Mouse (Mus musculus) kidney, adult 2 months (tissue): ENCODE data around the gene Smtnl1. TPM values are rescaled to one million over a fixed set of nuclear protein-coding genes. Genes with fewer than 3 reads are reported as not detected.

Experiments used
- DNase-seq: peaks from one replicate; pipeline ENCODE4 v3.0.0; 2021
- H3K27ac ChIP-seq: fragments of 200-500 bp; 2 replicates; pipeline ENCODE4 v1.5.1; 2012; ENCODE audit warnings: low read depth, low read length, control low read depth, inconsistent platforms; ENCODE audit not compliant: insufficient read depth
- H3K27me3 ChIP-seq: fragments of 200-500 bp; replicated peaks from 2 replicates; pipeline ENCODE4 v1.6.1; 2012; ENCODE audit warnings: mild to moderate bottlenecking, moderate library complexity, low read length, inconsistent platforms; ENCODE audit not compliant: control insufficient read depth, insufficient read depth
- H3K36me3 ChIP-seq: fragments of 200-500 bp; 2 replicates; pipeline ENCODE4 v1.6.1; 2012; ENCODE audit warnings: mild to moderate bottlenecking, moderate library complexity, low read length, inconsistent platforms; ENCODE audit not compliant: control insufficient read depth, insufficient read depth
- H3K4me1 ChIP-seq: fragments of 200-500 bp; 2 replicates; pipeline ENCODE4 v1.6.1; 2011; ENCODE audit warnings: low read length; ENCODE audit not compliant: control insufficient read depth, insufficient read depth
- H3K4me3 ChIP-seq: fragments of 200-500 bp; 2 replicates; pipeline ENCODE4 v1.5.1; 2011; ENCODE audit warnings: mild to moderate bottlenecking, low read depth, low read length, control low read depth; ENCODE audit not compliant: insufficient read depth
- CTCF ChIP-seq: fragments of 200-500 bp; conservative IDR thresholded peaks from 2 replicates; pipeline ENCODE4 v1.5.1; 2011; ENCODE audit warnings: low read depth, mild to moderate bottlenecking, control low read depth, low read length, moderate library complexity, mixed read lengths; ENCODE audit not compliant: insufficient read depth, insufficient read length
- POLR2A ChIP-seq: fragments of 200-500 bp; IDR thresholded peaks from one replicate; pipeline ENCODE4 v1.6.1; 2011; ENCODE audit warnings: low read depth, low read length, control low read depth
- WGBS: fragments of 180-500 bp; shearing (Covaris S2); methylation state at CpG from one replicate; pipeline ENCODE4 v1.1.7; 2018; 5-methylcytosine and 5-hydroxymethylcytosine counted together
- polyA plus RNA-seq: library from polyadenylated mRNA; depleted of rRNA; stranded (reverse); fragments of >200 nt; gene quantifications from 2 replicates; pipeline ENCODE4 v1.2.3, GENCODE M21; 2012; rRNA removed

The Smtnl1 gene
- polyA plus RNA-seq, 1 experiment = 2.6 TPM

DNA sequence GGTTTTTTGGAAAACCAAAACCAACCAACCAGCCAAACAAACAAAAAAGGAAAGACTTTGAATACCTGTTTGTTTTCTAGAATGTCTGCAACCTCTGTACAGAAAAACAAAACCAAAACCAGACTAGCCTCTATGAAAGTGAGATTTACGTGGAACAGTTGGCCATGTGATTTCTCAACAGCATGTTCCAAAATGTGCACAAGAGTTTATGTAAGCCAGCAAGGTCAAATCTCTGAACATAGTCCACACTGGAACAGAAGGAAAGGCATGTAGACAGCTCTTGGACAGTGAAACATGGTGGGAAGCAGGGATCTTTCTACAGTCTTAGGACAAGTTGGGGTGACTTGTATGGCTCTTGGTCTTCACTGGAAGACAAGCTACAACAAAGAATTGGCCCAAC, 60.6 kb downstream of the Smtnl1 start:
- Histone ChIP-seq H3K36me3 (no peaks in the 10 kb centered on the region), H3K27ac (no peak overlapping the region)
- 35% methylated on average over 1 of the region's 1 CpGs for WGBS

DNA sequence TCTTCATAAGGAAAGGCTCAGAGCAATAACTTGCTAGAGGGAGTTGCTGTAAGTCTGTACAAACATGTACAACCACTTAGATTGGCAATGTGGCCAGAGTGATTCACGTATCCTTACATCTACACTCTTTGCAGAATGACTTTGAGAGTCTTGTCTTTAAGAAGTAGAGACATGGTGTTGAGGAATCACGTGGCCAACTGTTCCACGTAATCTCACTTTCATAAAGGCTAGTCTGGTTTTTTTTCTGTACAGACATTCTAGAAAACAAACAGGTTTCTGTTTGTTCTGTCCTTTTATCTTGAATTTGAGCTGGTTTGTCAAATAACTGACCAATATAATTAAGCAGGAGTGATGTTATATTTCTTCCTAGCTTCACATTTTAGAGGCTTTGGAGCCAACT, 61.1 kb downstream of the Smtnl1 start:
- no peaks in the 10 kb centered on the region for H3K27me3 ChIP-seq
- DNase-seq = no peak
- peaks cover 14% of the 10 kb centered on the region; the same call in 1 of the 2 replicates for H3K4me1 ChIP-seq
- H3K4me3 ChIP-seq = no peak overlapping the region
- 88% methylated on average over 3 of the region's 3 CpGs for WGBS
- H3K36me3 ChIP-seq = no peaks in the 10 kb centered on the region
- no peak overlapping the region for H3K27ac ChIP-seq
- TF ChIP-seq POLR2A (no peak), CTCF (no peak)

More for the DNA sequence above, 60.6 kb downstream of the Smtnl1 start:
- Histone ChIP-seq H3K4me1 (peaks cover 10% of the 10 kb centered on the region; the same call in 1 of the 2 replicates), H3K4me3 (no peak overlapping the region), H3K27me3 (no peaks in the 10 kb centered on the region)
- TF ChIP-seq CTCF (no peak), POLR2A (no peak)
- DNase-seq = peak; percentile 43

Other genes with a start within 250 kb of the Smtnl1 start
- gene Ctnnd1, start 171.9 kb downstream of the Smtnl1 start, polyA plus RNA-seq = 53.2 and 58.7 TPM in 2 replicates
- 0.02 TPM in 1 of 2 replicates, not detected in the other for gene Btbd18, start 163.6 kb downstream of the Smtnl1 start, polyA plus RNA-seq
- gene Selenoh, start 151.9 kb downstream of the Smtnl1 start, polyA plus RNA-seq = 29.6 and 32.2 TPM in 2 replicates
- not detected in 2 replicates for gene Gm28635, start 144.6 kb downstream of the Smtnl1 start, polyA plus RNA-seq
- 7.8 and 9.3 TPM in 2 replicates for gene Med19, start 144.2 kb downstream of the Smtnl1 start, polyA plus RNA-seq
- gene Tmx2, start 143.5 kb downstream of the Smtnl1 start, polyA plus RNA-seq = 188 and 193 TPM in 2 replicates
- 59.6 and 65.8 TPM in 2 replicates for gene Zdhhc5, start 107.5 kb downstream of the Smtnl1 start, polyA plus RNA-seq
- gene Clp1, start 95.3 kb downstream of the Smtnl1 start, polyA plus RNA-seq = 9.3 and 11.1 TPM in 2 replicates
- 0.46 and 0.48 TPM in 2 replicates for gene Ypel4, start 88.6 kb downstream of the Smtnl1 start, polyA plus RNA-seq
- gene Gm19426, start 79.0 kb downstream of the Smtnl1 start, polyA plus RNA-seq = 2.0 TPM in 2 replicates
- gene Serping1, start 47.2 kb downstream of the Smtnl1 start, polyA plus RNA-seq = 232 and 288 TPM in 2 replicates
- 18.1 and 24.1 TPM in 2 replicates for gene Ube2l6, start 23.8 kb downstream of the Smtnl1 start, polyA plus RNA-seq
- 62.2 and 90.3 TPM in 2 replicates for gene Timm10, start 4.3 kb upstream of the Smtnl1 start, polyA plus RNA-seq
- gene Slc43a1, start 16.2 kb upstream of the Smtnl1 start, polyA plus RNA-seq = 3.6 and 4.3 TPM in 2 replicates
- 1.4 and 1.5 TPM in 2 replicates for gene Rtn4rl2, start 64.1 kb upstream of the Smtnl1 start, polyA plus RNA-seq
- gene Slc43a3, start 113.9 kb upstream of the Smtnl1 start, polyA plus RNA-seq = 60.8 and 62.2 TPM in 2 replicates
- gene Prg2, start 157.8 kb upstream of the Smtnl1 start, polyA plus RNA-seq = 0.16 TPM in 1 of 2 replicates, not detected in the other
- gene Prg3, start 165.6 kb upstream of the Smtnl1 start, polyA plus RNA-seq = 0.28 TPM in 1 of 2 replicates, not detected in the other
- 70.2 and 78.9 TPM in 2 replicates for gene Ssrp1, start 214.6 kb upstream of the Smtnl1 start, polyA plus RNA-seq
- gene P2rx3, start 214.8 kb upstream of the Smtnl1 start, polyA plus RNA-seq = 0.80 and 0.90 TPM in 2 replicates
- 46.9 and 47.0 TPM in 2 replicates for gene Tnks1bp1, start 225.4 kb upstream of the Smtnl1 start, polyA plus RNA-seq